8 mouse cellular contexts compared by ENCODE assay signal in the genomic region with DNA sequence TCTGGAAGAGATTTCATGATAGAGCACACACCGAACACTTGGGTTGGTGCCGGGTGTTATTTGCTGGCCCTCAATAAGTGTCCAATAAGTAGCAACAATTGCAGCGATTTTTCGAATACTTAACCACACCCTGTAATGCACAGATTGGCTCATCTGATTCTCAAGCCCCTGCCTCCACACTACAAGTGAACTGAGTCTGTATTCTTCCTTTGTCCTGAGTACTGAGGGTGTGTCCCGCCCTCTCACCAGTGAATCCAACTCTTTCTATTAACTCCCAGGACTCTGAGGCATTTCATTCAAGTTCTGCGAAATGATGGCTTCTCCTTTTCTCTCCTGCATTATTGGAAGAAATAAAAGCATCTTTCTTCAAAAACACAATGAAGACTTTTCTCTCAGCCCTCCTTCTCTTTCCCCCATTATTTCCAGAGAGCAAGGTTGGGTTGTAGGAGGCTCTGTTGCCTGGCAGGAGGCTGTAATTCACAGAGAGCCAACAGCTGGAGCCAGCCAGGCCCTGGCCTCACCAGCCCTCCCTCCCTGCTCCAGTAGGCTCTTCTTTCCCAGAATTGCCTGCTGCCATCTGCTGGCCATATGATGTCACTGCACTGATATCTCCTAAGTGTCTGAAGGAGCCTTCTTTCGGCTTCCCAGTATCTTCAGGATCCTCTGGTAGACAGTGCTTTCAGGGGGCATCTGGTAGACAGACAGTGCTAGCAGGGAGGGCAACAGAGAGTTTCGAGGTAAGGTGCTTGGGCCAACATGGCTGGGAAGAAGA. TPM values are rescaled to one million over a fixed set of nuclear protein-coding genes. Genes with fewer than 3 reads are reported as not detected.
DNase-seq lines count a peak whose midpoint lies in the region; ATAC-seq and TF ChIP-seq lines count a peak whose summit lies in the region.

No protein-coding gene starts in this region.

- DNase-seq in Muller cell, postnatal 12 days (ENCODE audit: inconsistent ontology term): peak; percentile 75
- DNase-seq in cerebellum, adult 9-11 months: peak; percentile 73
- peak; percentile 74 to 83 for DNase-seq in frontal cortex, postnatal 10 days (ENCODE audit: low spot score in 2 of 2)
- DNase-seq in layer of hippocampus, postnatal 10 days (ENCODE audit: low spot score in 2 of 2): peak; percentile 87 to 89
- DNase-seq in lung, postnatal 0 days (ENCODE audit: low spot score): peak; percentile 92
- peak; percentile 77 for DNase-seq in ovary, postnatal 14 days (ENCODE audit: low spot score)
- DNase-seq in thymus, postnatal 10 days (ENCODE audit: low spot score in 2 of 2): peak; percentile 56 to 77

- H3K9ac ChIP-seq in hindbrain, embryonic 12.5 days: no peak overlapping the region
- no peak overlapping the region for H3K9ac ChIP-seq in lung, postnatal 0 days (replicated peaks; ENCODE audit: low read depth)

- H3K36me3 ChIP-seq in hindbrain, embryonic 12.5 days: no peaks in the 10 kb centered on the region
- no peaks in the 10 kb centered on the region for H3K36me3 ChIP-seq in lung, postnatal 0 days (ENCODE audit: insufficient read depth, low read length)

- TF ChIP-seq EP300 in lung, postnatal 0 days (IDR thresholded peaks at IDR 0.05): no peak

- H3K4me2 ChIP-seq in hindbrain, embryonic 12.5 days (replicated peaks): no peak overlapping the region
- H3K4me2 ChIP-seq in lung, postnatal 0 days (replicated peaks; ENCODE audit: low read depth, low read length): no peak overlapping the region

- H3K27ac ChIP-seq in hindbrain, embryonic 12.5 days: 0 out of 2 replicates have a peak overlapping the region, but pooled peaks have one; percentile 3
- H3K27ac ChIP-seq in lung, postnatal 0 days (ENCODE audit: low read length): 0 out of 2 replicates have a peak overlapping the region, but pooled peaks have one; percentile 26

- peak; percentile 98 for TF ChIP-seq CTCF in lung, postnatal 0 days (IDR thresholded peaks at IDR 0.05)

- H3K27me3 ChIP-seq in hindbrain, embryonic 12.5 days: no peaks in the 10 kb centered on the region
- no peaks in the 10 kb centered on the region for H3K27me3 ChIP-seq in lung, postnatal 0 days (replicated peaks; ENCODE audit: insufficient read depth, low read length)

- 44% methylated on average over 8 of the region's 8 CpGs for WGBS in hindbrain, embryonic 12.5 days
- WGBS in lung, postnatal 0 days: 67% methylated on average over 8 of the region's 8 CpGs

- peaks cover 5% of the 10 kb centered on the region; the same call in 1 of the 2 replicates for H3K4me1 ChIP-seq in hindbrain, embryonic 12.5 days
- no peaks in the 10 kb centered on the region for H3K4me1 ChIP-seq in lung, postnatal 0 days (ENCODE audit: insufficient read depth, low read depth, low read length)

- no peaks in the 10 kb centered on the region for H3K9me3 ChIP-seq in hindbrain, embryonic 12.5 days (replicated peaks)
- H3K9me3 ChIP-seq in lung, postnatal 0 days (ENCODE audit: low read length): no peaks in the 10 kb centered on the region

- no peak overlapping the region for H3K4me3 ChIP-seq in hindbrain, embryonic 12.5 days
- H3K4me3 ChIP-seq in lung, postnatal 0 days (ENCODE audit: low read depth, low read length): no peak overlapping the region

- ATAC-seq in hindbrain, embryonic 12.5 days (ENCODE audit: low FRiP score): peak; percentile 94
- ATAC-seq in lung, postnatal 0 days: peak; percentile 86

RNA-seq across cellular contexts. Expression of a gene that starts 46.7 kb away (rescaled TPM):
- polyA plus RNA-seq in hindbrain, embryonic 12.5 days (2016; fragmentation: Nextera tagmentation; extraction: Ambion mirVana): 452 and 477 TPM in 2 replicates
- total RNA-seq in layer of hippocampus, postnatal 10 days (2021): 100 to 1,000 TPM; 293 to 294 TPM
- 837 and 926 TPM in 2 replicates for polyA plus RNA-seq in lung, postnatal 0 days (2015; fragmentation: Nextera tagmentation; extraction: Ambion mirVana)

RNA-seq across cellular contexts. Expression of a gene that starts 46.9 kb away (rescaled TPM):
- polyA plus RNA-seq in hindbrain, embryonic 12.5 days (2016; fragmentation: Nextera tagmentation; extraction: Ambion mirVana): 24.1 and 25.1 TPM in 2 replicates
- total RNA-seq in layer of hippocampus, postnatal 10 days (2021): 10 to 100 TPM; 48.8 to 51.9 TPM
- polyA plus RNA-seq in lung, postnatal 0 days (2015; fragmentation: Nextera tagmentation; extraction: Ambion mirVana): 25.1 and 29.3 TPM in 2 replicates
